Mouse (Mus musculus): ENCODE data around the gene Btbd9.

Gene Btbd9

GRCm38 (mm10) chr17:30392031-30392430, 184.3 kb downstream of the Btbd9 start:
- DNase-seq (ENCODE audit: low read depth, low spot score): no peak

GRCm38 (mm10) chr17:30391220-30391619, 185.1 kb downstream of the Btbd9 start:
- no peak for DNase-seq (ENCODE audit: low read depth, low spot score)

GRCm38 (mm10) chr17:30389686-30390085, 186.6 kb downstream of the Btbd9 start:
- DNase-seq (ENCODE audit: low read depth, low spot score): no peak

- no peak for DNase-seq (ENCODE audit: low read depth, low spot score)
These were observed 187.5 kb downstream of the Btbd9 start for GRCm38 (mm10) chr17:30388817-30389216.

GRCm38 (mm10) chr17:30388391-30388790, 187.9 kb downstream of the Btbd9 start:
- DNase-seq (ENCODE audit: low read depth, low spot score): no peak

- DNase-seq (ENCODE audit: low read depth, low spot score): no peak
These were observed 190.0 kb downstream of the Btbd9 start for GRCm38 (mm10) chr17:30386241-30386640.

GRCm38 (mm10) chr17:30383649-30384048, 192.6 kb downstream of the Btbd9 start:
- no peak for DNase-seq (ENCODE audit: low read depth, low spot score)

GRCm38 (mm10) chr17:30378221-30379010, 197.9 kb downstream of the Btbd9 start:
- no peak for DNase-seq (ENCODE audit: low read depth, low spot score)

- DNase-seq (ENCODE audit: low read depth, low spot score): no peak
These were observed 198.5 kb downstream of the Btbd9 start for GRCm38 (mm10) chr17:30377754-30378153.

GRCm38 (mm10) chr17:30375107-30375506, 201.2 kb downstream of the Btbd9 start:
- no peak for DNase-seq (ENCODE audit: low read depth, low spot score)

GRCm38 (mm10) chr17:30368559-30368958, 207.7 kb downstream of the Btbd9 start:
- no peak for DNase-seq (ENCODE audit: low read depth, low spot score)

GRCm38 (mm10) chr17:30364701-30365100, 211.6 kb downstream of the Btbd9 start:
- DNase-seq (ENCODE audit: low read depth, low spot score): no peak

- DNase-seq (ENCODE audit: low read depth, low spot score): no peak
These were observed 212.9 kb downstream of the Btbd9 start for GRCm38 (mm10) chr17:30363365-30363764.

- no peak for DNase-seq (ENCODE audit: low read depth, low spot score)
These were observed 215.6 kb downstream of the Btbd9 start for GRCm38 (mm10) chr17:30360654-30361053.

- DNase-seq (ENCODE audit: low read depth, low spot score): no peak
These were observed 216.9 kb downstream of the Btbd9 start for GRCm38 (mm10) chr17:30359392-30359791.

- DNase-seq (ENCODE audit: low read depth, low spot score): no peak
These were observed 220.9 kb downstream of the Btbd9 start for GRCm38 (mm10) chr17:30355431-30355830.

GRCm38 (mm10) chr17:30354381-30354780, 221.9 kb downstream of the Btbd9 start:
- no peak for DNase-seq (ENCODE audit: low read depth, low spot score)

- no peak for DNase-seq (ENCODE audit: low read depth, low spot score)
These were observed 228.3 kb downstream of the Btbd9 start for GRCm38 (mm10) chr17:30348031-30348430.

GRCm38 (mm10) chr17:30347101-30347613, 229.1 kb downstream of the Btbd9 start:
- DNase-seq (ENCODE audit: low read depth, low spot score): no peak

GRCm38 (mm10) chr17:30345008-30345407, 231.3 kb downstream of the Btbd9 start:
- no peak for DNase-seq (ENCODE audit: low read depth, low spot score)

- DNase-seq (ENCODE audit: low read depth, low spot score): no peak
These were observed 232.4 kb downstream of the Btbd9 start for GRCm38 (mm10) chr17:30343701-30344473.

- no peak for DNase-seq (ENCODE audit: low read depth, low spot score)
These were observed 234.7 kb downstream of the Btbd9 start for GRCm38 (mm10) chr17:30341556-30341955.
